ENCODE assay signal across 9 mouse cellular contexts in genomic region chr9:60234233-60235115, GRCm38 (mm10).
DNase-seq lines count a peak whose midpoint lies in the region; ATAC-seq lines count a peak whose summit lies in the region.
"Had no signal": no experiment of that assay in that cellular context is flagged by ENCODE, and none has a peak within 500 bp of the region (broad histone marks: within the 10 kb centered on the region; RNA-seq: fewer than 3 reads in every experiment).

No protein-coding gene starts in this region.

- H3K9me3 ChIP-seq in lung, embryonic 15.5 days, result no peaks in the 10 kb centered on the region
- no peaks in the 10 kb centered on the region for H3K9me3 ChIP-seq in forebrain, embryonic 13.5 days (replicated peaks)
- H3K9me3 ChIP-seq in stomach, embryonic 15.5 days, result no peaks in the 10 kb centered on the region
- H3K9me3 ChIP-seq: G1E had no signal

- H3K4me3 ChIP-seq in lung, embryonic 15.5 days, result no peak overlapping the region
- H3K4me3 ChIP-seq in forebrain, embryonic 13.5 days, result no peak overlapping the region
- H3K4me3 ChIP-seq in stomach, embryonic 15.5 days (replicated peaks), result no peak overlapping the region

- H3K4me2 ChIP-seq in lung, embryonic 15.5 days, result no peak overlapping the region
- no peak overlapping the region for H3K4me2 ChIP-seq in forebrain, embryonic 13.5 days
- no peak overlapping the region for H3K4me2 ChIP-seq in stomach, embryonic 15.5 days

- peaks cover 33% of the 10 kb centered on the region for H3K4me1 ChIP-seq in lung, embryonic 15.5 days
- peaks cover 10% of the 10 kb centered on the region; the same call in 1 of the 2 replicates for H3K4me1 ChIP-seq in forebrain, embryonic 13.5 days
- peaks cover 18% of the 10 kb centered on the region for H3K4me1 ChIP-seq in stomach, embryonic 15.5 days

- intact Hi-C loops in left cerebral cortex, postnatal 25 days (cut with DNase I), result no loop called here

- H3K9ac ChIP-seq in lung, embryonic 15.5 days, result no peak overlapping the region
- H3K9ac ChIP-seq in forebrain, embryonic 13.5 days, result no peak overlapping the region
- no peak overlapping the region for H3K9ac ChIP-seq in stomach, embryonic 15.5 days

- ATAC-seq in lung, embryonic 15.5 days (ENCODE audit: borderline replicate concordance, extremely low read depth, low FRiP score, low TSS enrichment), result peak; percentile 87; the same call in 1 of the 2 replicates
- peak; percentile 74; the same call in 1 of the 2 replicates for ATAC-seq in forebrain, embryonic 13.5 days
- ATAC-seq in stomach, embryonic 15.5 days (ENCODE audit: insufficient read depth, low FRiP score, low read depth), result peak; percentile 63; the same call in 1 of the 2 replicates
- no peak for ATAC-seq in CD4-positive, CD25-positive, alpha-beta regulatory T cell, adult 4 months

- WGBS in lung, embryonic 15.5 days, result 24% methylated on average over 8 of the region's 8 CpGs
- 44% methylated on average over 8 of the region's 8 CpGs for WGBS in forebrain, embryonic 13.5 days
- WGBS in stomach, embryonic 15.5 days, result 25% methylated on average over 8 of the region's 8 CpGs

- no peaks in the 10 kb centered on the region for H3K27me3 ChIP-seq in lung, embryonic 15.5 days
- H3K27me3 ChIP-seq in forebrain, embryonic 13.5 days, result no peaks in the 10 kb centered on the region
- H3K27me3 ChIP-seq in stomach, embryonic 15.5 days (replicated peaks), result no peaks in the 10 kb centered on the region

- no peak for DNase-seq in lung, postnatal 36 days
- peak; percentile 72 to 89 for DNase-seq in kidney, postnatal 25 days
- no peak for DNase-seq in left cerebral cortex, postnatal 25 days (ENCODE audit: low spot score in 2 of 2)
- DNase-seq in urinary bladder, postnatal 25 days (ENCODE audit: low spot score), result no peak

- no peaks in the 10 kb centered on the region for H3K36me3 ChIP-seq in lung, embryonic 15.5 days
- H3K36me3 ChIP-seq in forebrain, embryonic 13.5 days (ENCODE audit: poor library complexity, severe bottlenecking), result no peaks in the 10 kb centered on the region
- no peaks in the 10 kb centered on the region for H3K36me3 ChIP-seq in stomach, embryonic 15.5 days
- H3K36me3 ChIP-seq: G1E had no signal

- H3K27ac ChIP-seq in lung, embryonic 15.5 days, result peak overlapping the region; percentile 77
- H3K27ac ChIP-seq in forebrain, embryonic 13.5 days, result 0 out of 2 replicates have a peak overlapping the region, but pooled peaks have one; percentile 20
- peak overlapping the region; percentile 79 for H3K27ac ChIP-seq in stomach, embryonic 15.5 days

Comparison
In these comparisons a context has a peak if more than half of its experiments do, and no peak if none do; other contexts are left out.
1. H3K27ac ChIP-seq: peak in every context shown above with its lines; median percentile 79 in stomach, embryonic 15.5 days; 77 in lung, embryonic 15.5 days; 20 in forebrain, embryonic 13.5 days.
2. DNase-seq: peak in kidney, postnatal 25 days (2 of 2); none in lung, postnatal 36 days (single experiment), left cerebral cortex, postnatal 25 days (0 of 2) and urinary bladder, postnatal 25 days (single experiment).